Mouse (Mus musculus): ENCODE measurements around the gene Fam114a2. TPM values are rescaled to one million over a fixed set of nuclear protein-coding genes. Genes with fewer than 3 reads are reported as not detected.
A peak's percentile ranks its signal among the peaks of the same experiment; 100 is the strongest.
"Not testable (repeated sequence)": the region's sequence is repeated elsewhere in the genome, so short reads cannot be mapped to it uniquely, and the experiment has no call there.

Fam114a2 gene
- polyA plus RNA-seq (2014; fragmentation: Nextera tagmentation; extraction: Ambion mirVana) = 62.4 and 70.0 TPM in 2 replicates

GRCm38 (mm10) chr11:57518091-57518750, at the start of gene Fam114a2, which contains the start of gene Mfap3:
TSS of gene Fam114a2 (minus strand) at chr11:57518617.
TSS of gene Mfap3 (plus strand) at chr11:57518664.
- Histone ChIP-seq H3K9me3 (ENCODE audit: control insufficient read depth, low read length) (no peaks in the 10 kb centered on the region), H3K4me3 (replicated peaks; ENCODE audit: low read depth, low read length) (peak within 1 kb of the TSS; percentile 90), H3K36me3 (ENCODE audit: control insufficient read depth, insufficient read depth, low read length) (peaks cover 20% of the 10 kb centered on the region), H3K4me2 (ENCODE audit: low read length) (peak within 1 kb of the TSS; percentile 73), H3K27ac (replicated peaks; ENCODE audit: low read depth, low read length) (peak within 1 kb of the TSS; percentile 86), H3K27me3 (ENCODE audit: control insufficient read depth, insufficient read depth, low read length) (no peaks in the 10 kb centered on the region), H3K9ac (replicated peaks; ENCODE audit: low read length) (peak within 1 kb of the TSS; percentile 75), H3K4me1 (ENCODE audit: control insufficient read depth, insufficient read depth, low read length) (peaks cover 15% of the 10 kb centered on the region)
- DNase-seq = peak; percentile 95
- WGBS = under 1% methylated on average over 54 of the region's 59 CpGs
- peak; percentile 92 for ATAC-seq (ENCODE audit: low FRiP score, low TSS enrichment)

- Histone ChIP-seq H3K4me3 (replicated peaks; ENCODE audit: low read depth, low read length) (no peak overlapping the region), H3K27me3 (ENCODE audit: control insufficient read depth, insufficient read depth, low read length) (no peaks in the 10 kb centered on the region; the same call in 1 of the 2 replicates), H3K9ac (replicated peaks; ENCODE audit: low read length) (peak overlapping the region; percentile 29; the same call in 1 of the 2 replicates), H3K4me2 (ENCODE audit: low read length) (peak overlapping the region; percentile 37), H3K36me3 (ENCODE audit: control insufficient read depth, insufficient read depth, low read length) (no peaks in the 10 kb centered on the region), H3K27ac (replicated peaks; ENCODE audit: low read depth, low read length) (peak overlapping the region; percentile 74), H3K4me1 (ENCODE audit: control insufficient read depth, insufficient read depth, low read length) (peaks cover 19% of the 10 kb centered on the region), H3K9me3 (ENCODE audit: control insufficient read depth, low read length) (no peaks in the 10 kb centered on the region)
- WGBS = 9% methylated on average over 18 of the region's 18 CpGs
- ATAC-seq (ENCODE audit: low FRiP score, low TSS enrichment) = no peak
- peak; percentile 72 for DNase-seq
Observed at GRCm38 (mm10) chr11:57566091-57567035, 47.9 kb upstream of the Fam114a2 start.

- Histone ChIP-seq H3K4me3 (replicated peaks; ENCODE audit: low read depth, low read length) (no peak overlapping the region), H3K27me3 (ENCODE audit: control insufficient read depth, insufficient read depth, low read length) (no peaks in the 10 kb centered on the region), H3K9ac (replicated peaks; ENCODE audit: low read length) (no peak overlapping the region), H3K36me3 (ENCODE audit: control insufficient read depth, insufficient read depth, low read length) (no peaks in the 10 kb centered on the region), H3K9me3 (ENCODE audit: control insufficient read depth, low read length) (no peaks in the 10 kb centered on the region), H3K4me1 (ENCODE audit: control insufficient read depth, insufficient read depth, low read length) (peaks cover 19% of the 10 kb centered on the region), H3K4me2 (ENCODE audit: low read length) (no peak overlapping the region), H3K27ac (replicated peaks; ENCODE audit: low read depth, low read length) (no peak overlapping the region)
- ATAC-seq (ENCODE audit: low FRiP score, low TSS enrichment) = no peak
- no peak for DNase-seq
- 67% methylated on average over 12 of the region's 12 CpGs for WGBS
Observed at GRCm38 (mm10) chr11:57564564-57564963, 46.1 kb upstream of the Fam114a2 start.

- H3K36me3 ChIP-seq (ENCODE audit: control insufficient read depth, insufficient read depth, low read length); ATAC-seq (ENCODE audit: low FRiP score, low TSS enrichment); H3K27me3 ChIP-seq (ENCODE audit: control insufficient read depth, insufficient read depth, low read length); H3K27ac ChIP-seq (replicated peaks; ENCODE audit: low read depth, low read length); H3K4me2 ChIP-seq (ENCODE audit: low read length); H3K9ac ChIP-seq (replicated peaks; ENCODE audit: low read length); H3K4me3 ChIP-seq (replicated peaks; ENCODE audit: low read depth, low read length); H3K9me3 ChIP-seq (ENCODE audit: control insufficient read depth, low read length); DNase-seq: not testable (repeated sequence)
- WGBS = 96% methylated on average over 9 of the region's 10 CpGs
- H3K4me1 ChIP-seq (ENCODE audit: control insufficient read depth, insufficient read depth, low read length) = peaks cover 11% of the 10 kb centered on the region
Observed at GRCm38 (mm10) chr11:57557936-57558335, 39.5 kb upstream of the Fam114a2 start.

- H3K36me3 ChIP-seq (ENCODE audit: control insufficient read depth, insufficient read depth, low read length) = no peaks in the 10 kb centered on the region
- H3K4me3 ChIP-seq (replicated peaks; ENCODE audit: low read depth, low read length) = no peak overlapping the region
- ATAC-seq (ENCODE audit: low FRiP score, low TSS enrichment) (peak; percentile 81), DNase-seq (peak; percentile 79)
- WGBS = 6% methylated on average over 9 of the region's 9 CpGs
- H3K27me3 ChIP-seq (ENCODE audit: control insufficient read depth, insufficient read depth, low read length) = no peaks in the 10 kb centered on the region
- H3K9ac ChIP-seq (replicated peaks; ENCODE audit: low read length) = no peak overlapping the region
- peaks cover 25% of the 10 kb centered on the region for H3K4me1 ChIP-seq (ENCODE audit: control insufficient read depth, insufficient read depth, low read length)
- no peak overlapping the region for H3K4me2 ChIP-seq (ENCODE audit: low read length)
- peak overlapping the region; percentile 67 for H3K27ac ChIP-seq (replicated peaks; ENCODE audit: low read depth, low read length)
- no peaks in the 10 kb centered on the region for H3K9me3 ChIP-seq (ENCODE audit: control insufficient read depth, low read length)
Observed at GRCm38 (mm10) chr11:57553015-57553780, 34.8 kb upstream of the Fam114a2 start.

- 92% methylated on average over 8 of the region's 8 CpGs for WGBS
Observed at GRCm38 (mm10) chr11:57551016-57551415, 32.6 kb upstream of the Fam114a2 start.

GRCm38 (mm10) chr11:57550230-57550629, 31.8 kb upstream of the Fam114a2 start:
- WGBS = 91% methylated on average over 2 of the region's 2 CpGs

More at GRCm38 (mm10) chr11:57551016-57551415, 32.6 kb upstream of the Fam114a2 start:
- no peaks in the 10 kb centered on the region for H3K36me3 ChIP-seq (ENCODE audit: control insufficient read depth, insufficient read depth, low read length)
- ATAC-seq (ENCODE audit: low FRiP score, low TSS enrichment) = no peak
- DNase-seq = no peak
- no peak overlapping the region for H3K27ac ChIP-seq (replicated peaks; ENCODE audit: low read depth, low read length)
- no peaks in the 10 kb centered on the region for H3K27me3 ChIP-seq (ENCODE audit: control insufficient read depth, insufficient read depth, low read length)
- peaks cover 28% of the 10 kb centered on the region for H3K4me1 ChIP-seq (ENCODE audit: control insufficient read depth, insufficient read depth, low read length)
- no peak overlapping the region for H3K4me3 ChIP-seq (replicated peaks; ENCODE audit: low read depth, low read length)
- H3K9ac ChIP-seq (replicated peaks; ENCODE audit: low read length) = no peak overlapping the region
- H3K4me2 ChIP-seq (ENCODE audit: low read length) = no peak overlapping the region
- no peaks in the 10 kb centered on the region for H3K9me3 ChIP-seq (ENCODE audit: control insufficient read depth, low read length)

More at GRCm38 (mm10) chr11:57550230-57550629, 31.8 kb upstream of the Fam114a2 start:
- H3K9ac ChIP-seq (replicated peaks; ENCODE audit: low read length) = no peak overlapping the region
- DNase-seq = peak; percentile 30
- no peaks in the 10 kb centered on the region for H3K27me3 ChIP-seq (ENCODE audit: control insufficient read depth, insufficient read depth, low read length)
- ATAC-seq (ENCODE audit: low FRiP score, low TSS enrichment) = no peak
- H3K9me3 ChIP-seq (ENCODE audit: control insufficient read depth, low read length) = no peaks in the 10 kb centered on the region
- peaks cover 28% of the 10 kb centered on the region for H3K4me1 ChIP-seq (ENCODE audit: control insufficient read depth, insufficient read depth, low read length)
- no peaks in the 10 kb centered on the region for H3K36me3 ChIP-seq (ENCODE audit: control insufficient read depth, insufficient read depth, low read length)
- H3K4me3 ChIP-seq (replicated peaks; ENCODE audit: low read depth, low read length) = no peak overlapping the region
- no peak overlapping the region for H3K27ac ChIP-seq (replicated peaks; ENCODE audit: low read depth, low read length)
- H3K4me2 ChIP-seq (ENCODE audit: low read length) = no peak overlapping the region
